Mouse (Mus musculus): ENCODE data around the gene Rnaset2b.
"Not testable (repeated sequence)": the region's sequence is repeated elsewhere in the genome, so short reads cannot be mapped to it uniquely, and the experiment has no call there.

DNA sequence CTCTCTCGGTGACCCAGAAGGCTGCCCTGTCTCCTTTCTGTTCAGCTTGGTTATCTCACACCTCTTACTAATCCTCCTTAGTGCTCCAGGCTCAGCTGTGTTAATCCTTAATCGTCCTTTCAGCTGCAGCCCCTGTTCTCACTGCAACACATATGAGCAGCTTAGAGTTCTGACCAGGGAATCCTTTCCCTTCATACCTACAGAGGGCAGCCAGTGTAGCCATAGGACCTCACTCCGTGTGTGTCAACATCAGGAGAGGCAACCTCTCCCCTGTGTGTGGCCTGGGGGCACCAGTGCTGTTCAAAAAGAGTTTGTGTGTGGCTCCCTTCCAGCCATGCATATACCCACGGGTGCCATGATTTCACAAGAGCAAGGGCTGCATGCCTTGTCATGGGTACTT lies 35.2 kb downstream of the Rnaset2b start:
- not testable (repeated sequence) for TF ChIP-seq CTCF (IDR thresholded peaks at IDR 0.05; ENCODE audit: low read depth, low read length); POLR2A (IDR thresholded peaks at IDR 0.05; ENCODE audit: insufficient read depth, low read length)

All from ES-Bruce4 (cell line).